In the genomic region with DNA sequence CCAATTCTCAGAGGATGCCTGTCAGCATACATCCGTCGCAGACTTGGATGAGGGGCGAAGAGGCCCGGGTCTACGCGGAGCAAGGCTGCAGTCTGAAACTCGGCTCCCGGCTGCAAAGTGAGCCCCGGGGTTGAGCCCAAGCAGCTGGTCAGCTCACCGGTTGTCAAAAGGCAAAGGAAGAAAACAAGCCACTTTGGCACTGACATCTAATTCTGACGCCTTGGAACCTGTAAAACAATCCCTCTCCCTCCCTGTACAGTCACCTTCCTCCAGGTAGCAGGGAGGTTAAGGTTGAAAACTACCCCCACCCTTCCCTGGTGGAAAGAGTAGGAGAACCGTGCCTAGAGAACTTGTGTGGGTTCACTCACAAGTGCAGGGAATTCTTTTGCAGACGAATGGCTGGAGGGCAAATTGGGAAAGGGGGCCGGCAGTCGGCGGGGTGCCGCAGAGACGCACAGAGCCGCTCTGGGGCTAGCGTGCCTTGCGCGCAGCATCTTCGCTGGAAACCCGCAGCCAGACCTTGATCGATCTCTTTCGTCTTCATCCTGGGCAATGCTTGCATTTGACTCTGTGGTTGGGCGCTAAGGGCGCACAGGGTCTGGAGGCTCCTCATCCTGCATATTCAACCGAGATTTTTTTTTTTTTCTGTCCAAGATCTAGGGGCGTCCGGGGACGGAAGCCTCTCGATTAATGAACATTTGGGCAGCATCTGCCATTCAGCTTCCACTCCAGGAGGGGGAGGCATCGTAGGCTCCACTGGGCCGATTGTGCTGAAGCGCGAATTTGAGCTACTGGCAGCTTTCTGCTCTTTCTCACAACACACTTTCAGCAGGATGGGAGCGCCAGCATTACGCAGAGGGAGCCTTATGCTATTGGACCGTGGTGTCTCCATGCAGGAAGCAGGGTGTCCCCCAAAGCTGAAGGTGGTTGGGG, we compare ENCODE assay signal across 9 mouse cellular contexts. TPM values are rescaled to one million over a fixed set of nuclear protein-coding genes. Genes with fewer than 3 reads are reported as not detected.
DNase-seq lines count a peak whose midpoint lies in the region; ATAC-seq lines count a peak whose summit lies in the region.
"Had no signal": no experiment of that assay in that cellular context is flagged by ENCODE, and none has a peak within 500 bp of the region (broad histone marks: within the 10 kb centered on the region; RNA-seq: fewer than 3 reads in every experiment).

No protein-coding gene starts in this region.

- H3K27ac ChIP-seq in heart, embryonic 11.5 days (ENCODE audit: low read depth, low read length) = no peak overlapping the region
- H3K27ac ChIP-seq in lung, embryonic 15.5 days = peak overlapping the region; percentile 64

- under 1% methylated on average over 40 of the region's 40 CpGs for WGBS in heart, embryonic 11.5 days (ENCODE audit: insufficient replicate concordance)
- WGBS in lung, embryonic 15.5 days = under 1% methylated on average over 40 of the region's 40 CpGs

- H3K4me2 ChIP-seq in heart, embryonic 11.5 days = peak overlapping the region; percentile 80
- peak overlapping the region; percentile 86 for H3K4me2 ChIP-seq in lung, embryonic 15.5 days

- DNase-seq in heart, adult 11 months = no peak
- peak; percentile 84 to 89 for DNase-seq in cerebellum, postnatal 14 days
- DNase-seq in frontal cortex, postnatal 25 days (ENCODE audit: low spot score in 2 of 2) = peak; percentile 37 to 52
- DNase-seq in layer of hippocampus, adult 9-11 months = peak; percentile 69
- DNase-seq in right cerebral cortex, postnatal 14 days = peak; percentile 64
- DNase-seq in spleen, adult 18-20 months = no peak

- H3K4me1 ChIP-seq in heart, embryonic 11.5 days (ENCODE audit: control insufficient read depth, insufficient read depth, low read length) = no peaks in the 10 kb centered on the region
- peaks cover 25% of the 10 kb centered on the region for H3K4me1 ChIP-seq in lung, embryonic 15.5 days

- peak overlapping the region; percentile 30; the same call in 1 of the 2 replicates for H3K9ac ChIP-seq in heart, embryonic 11.5 days (ENCODE audit: low read depth, low read length)
- H3K9ac ChIP-seq in lung, embryonic 15.5 days = peak overlapping the region; percentile 32

- ATAC-seq in heart, embryonic 11.5 days (replicated peaks; ENCODE audit: insufficient number of reproducible peaks, low FRiP score, low TSS enrichment) = peak; percentile 42; the same call in 1 of the 2 replicates
- ATAC-seq in lung, embryonic 15.5 days (ENCODE audit: borderline replicate concordance, extremely low read depth, low FRiP score, low TSS enrichment) = peak; percentile 72

- H3K27me3 ChIP-seq in heart, embryonic 11.5 days (ENCODE audit: control insufficient read depth, insufficient read depth, low read length) = 0 out of 2 replicates have a peak, but pooled peaks cover 2% of the 10 kb centered on the region
- no peaks in the 10 kb centered on the region for H3K27me3 ChIP-seq in lung, embryonic 15.5 days
- H3K27me3 ChIP-seq: CH12.LX had no signal

- H3K4me3 ChIP-seq in heart, embryonic 11.5 days (ENCODE audit: low read depth, low read length) = peak overlapping the region; percentile 45
- peak overlapping the region; percentile 45 for H3K4me3 ChIP-seq in lung, embryonic 15.5 days

- no peaks in the 10 kb centered on the region for H3K36me3 ChIP-seq in heart, embryonic 11.5 days (ENCODE audit: control insufficient read depth, insufficient read depth, low read length)
- H3K36me3 ChIP-seq in lung, embryonic 15.5 days = no peaks in the 10 kb centered on the region

- H3K9me3 ChIP-seq in heart, embryonic 11.5 days (replicated peaks; ENCODE audit: control insufficient read depth, low read length) = no peaks in the 10 kb centered on the region
- no peaks in the 10 kb centered on the region for H3K9me3 ChIP-seq in lung, embryonic 15.5 days

RNA-seq across cellular contexts. Expression of gene Sptssb, which starts 1.1 kb away (rescaled TPM):
- 0.89 and 0.99 TPM in 2 replicates for polyA plus RNA-seq in heart, embryonic 11.5 days (2014; fragmentation: Nextera tagmentation; extraction: Ambion mirVana)
- polyA plus RNA-seq in lung, embryonic 15.5 days (2015; fragmentation: Nextera tagmentation; extraction: Ambion mirVana) = 7.9 TPM in 2 replicates

Comparison
In these comparisons a context has a peak if more than half of its experiments do, and no peak if none do; other contexts are left out.
1. DNase-seq: peak in cerebellum, postnatal 14 days (2 of 2), frontal cortex, postnatal 25 days (2 of 2), layer of hippocampus, adult 9-11 months (single experiment) and right cerebral cortex, postnatal 14 days (single experiment); none in heart, adult 11 months (single experiment) and spleen, adult 18-20 months (0 of 2).